Mouse (Mus musculus) heart, embryonic 12.5 days (tissue): Measurements from ENCODE around the gene Psmb4. TPM values are rescaled to one million over a fixed set of nuclear protein-coding genes. Genes with fewer than 3 reads are reported as not detected.
"Not testable (repeated sequence)": the region's sequence is repeated elsewhere in the genome, so short reads cannot be mapped to it uniquely, and the experiment has no call there.

ENCODE experiments used
- ATAC-seq: fragments of 200-750 bp; cut with Nextera tagmentation; 2 replicates; pipeline ENCODE4 v1.8.0; 2017; ENCODE audit warnings: moderate TSS enrichment, moderate library complexity; ENCODE audit not compliant: insufficient number of reproducible peaks, low FRiP score
- H3K27ac ChIP-seq: fragments of 300-500 bp; sonication (generic); 2 replicates; pipeline ENCODE4 v1.5.1; 2016; ENCODE audit warnings: mild to moderate bottlenecking, moderate library complexity; ENCODE audit not compliant: poor library complexity, severe bottlenecking
- H3K27me3 ChIP-seq: fragments of 300-500 bp; sonication (generic); replicated peaks from 2 replicates; pipeline ENCODE4 v1.6.1; 2016; ENCODE audit warnings: mild to moderate bottlenecking, moderate library complexity
- H3K36me3 ChIP-seq: fragments of 300-500 bp; sonication (generic); 2 replicates; pipeline ENCODE4 v1.6.1; 2016; ENCODE audit warnings: mild to moderate bottlenecking, moderate library complexity
- H3K4me1 ChIP-seq: fragments of 300-500 bp; sonication (generic); replicated peaks from 2 replicates; pipeline ENCODE4 v1.6.1; 2016; ENCODE audit warnings: mild to moderate bottlenecking
- H3K4me2 ChIP-seq: fragments of 300-500 bp; sonication (generic); 2 replicates; pipeline ENCODE4 v1.6.1; 2016; ENCODE audit warnings: mild to moderate bottlenecking, moderate library complexity
- H3K4me3 ChIP-seq: fragments of 300-500 bp; sonication (generic); 2 replicates; pipeline ENCODE4 v1.5.1; 2016; ENCODE audit warnings: mild to moderate bottlenecking
- H3K9ac ChIP-seq: fragments of 300-500 bp; sonication (generic); 2 replicates; pipeline ENCODE4 v1.6.1; 2016; ENCODE audit warnings: mild to moderate bottlenecking, moderate library complexity
- H3K9me3 ChIP-seq: fragments of 300-500 bp; sonication (generic); replicated peaks from 2 replicates; pipeline ENCODE4 v1.6.1; 2016; ENCODE audit warnings: mild to moderate bottlenecking, moderate library complexity
- WGBS: fragments of 180-500 bp; shearing (Covaris S2); methylation state at CpG from one replicate; pipeline ENCODE4 v1.1.7; 2016; 5-methylcytosine and 5-hydroxymethylcytosine counted together
- polyA plus RNA-seq: library from polyadenylated mRNA; unstranded; fragments of >200 nt; fragmentation: Nextera tagmentation; extraction: Ambion mirVana; gene quantifications from 2 replicates; pipeline ENCODE4 v1.2.1, GENCODE M21; 2016

Psmb4 gene
- polyA plus RNA-seq, result 232 and 235 TPM in 2 replicates

GRCm38 (mm10) chr3:94886316-94887224 lies at the start of gene Psmb4:
Gene Psmb4 (minus strand): TSS chr3:94886961.
- WGBS, result under 1% methylated on average over 61 of the region's 61 CpGs
- peak within 1 kb of the TSS; percentile 78 for H3K4me2 ChIP-seq
- H3K27ac ChIP-seq, result peak within 1 kb of the TSS; percentile 56
- peak within 1 kb of the TSS; percentile 91 for H3K4me3 ChIP-seq
- ATAC-seq, result peak; percentile 81
- no peaks in the 10 kb centered on the region for H3K27me3 ChIP-seq
- no peaks in the 10 kb centered on the region for H3K9me3 ChIP-seq
- H3K4me1 ChIP-seq, result peaks cover 19% of the 10 kb centered on the region
- H3K9ac ChIP-seq, result peak within 1 kb of the TSS; percentile 88
- H3K36me3 ChIP-seq, result peaks cover 36% of the 10 kb centered on the region

GRCm38 (mm10) chr3:94936147-94936546 lies 49.4 kb upstream of the Psmb4 start:
- not testable (repeated sequence) for H3K4me2 ChIP-seq

GRCm38 (mm10) chr3:94935332-94935731 lies 48.6 kb upstream of the Psmb4 start:
- not testable (repeated sequence) for H3K27ac ChIP-seq

More at GRCm38 (mm10) chr3:94936147-94936546, 49.4 kb upstream of the Psmb4 start:
- not testable (repeated sequence) for H3K9me3 ChIP-seq, H3K27ac ChIP-seq, H3K9ac ChIP-seq, H3K36me3 ChIP-seq, H3K4me3 ChIP-seq, H3K27me3 ChIP-seq, ATAC-seq
- H3K4me1 ChIP-seq, result peaks cover 27% of the 10 kb centered on the region
- 78% methylated on average over 5 of the region's 5 CpGs for WGBS

GRCm38 (mm10) chr3:94934564-94934963 lies 47.8 kb upstream of the Psmb4 start:
- not testable (repeated sequence) for H3K4me2 ChIP-seq, H3K9me3 ChIP-seq, ATAC-seq, H3K9ac ChIP-seq, H3K27ac ChIP-seq, H3K36me3 ChIP-seq, H3K27me3 ChIP-seq, H3K4me3 ChIP-seq
- WGBS, result 85% methylated on average over 3 of the region's 3 CpGs
- H3K4me1 ChIP-seq, result peaks cover 28% of the 10 kb centered on the region

More at GRCm38 (mm10) chr3:94935332-94935731, 48.6 kb upstream of the Psmb4 start:
- H3K9ac ChIP-seq, H3K9me3 ChIP-seq, H3K4me3 ChIP-seq, H3K27me3 ChIP-seq, H3K4me2 ChIP-seq, H3K36me3 ChIP-seq, ATAC-seq: not testable (repeated sequence)
- whole genome bisulfite sequencing, result 85% methylated on average over 3 of the region's 3 CpGs
- peaks cover 33% of the 10 kb centered on the region for H3K4me1 ChIP-seq

GRCm38 (mm10) chr3:94933604-94934003 lies 46.8 kb upstream of the Psmb4 start:
- not testable (repeated sequence) for H3K36me3 ChIP-seq, ATAC-seq, H3K9ac ChIP-seq, H3K27me3 ChIP-seq, H3K9me3 ChIP-seq
- Histone ChIP-seq H3K27ac (peak overlapping the region; percentile 13; the same call in 1 of the 2 replicates), H3K4me1 (peaks cover 28% of the 10 kb centered on the region), H3K4me3 (peak overlapping the region; percentile 52; the same call in 1 of the 2 replicates), H3K4me2 (peak overlapping the region; percentile 79)
- WGBS, result no CpG with 5 or more reads among the region's 2 CpGs

- Histone ChIP-seq H3K27me3 (no peaks in the 10 kb centered on the region), H3K4me2 (peak within 1 kb of the TSS; percentile 79), H3K4me1 (peaks cover 28% of the 10 kb centered on the region), H3K36me3 (no peaks in the 10 kb centered on the region), H3K9me3 (no peaks in the 10 kb centered on the region), H3K9ac (peak within 1 kb of the TSS; percentile 67), H3K27ac (peak within 1 kb of the TSS; percentile 93), H3K4me3 (peak within 1 kb of the TSS; percentile 52)
- ATAC-seq, result peak; percentile 84
- WGBS, result 5% methylated on average over 16 of the region's 16 CpGs
Measured at GRCm38 (mm10) chr3:94932809-94933564, 46.2 kb upstream of the Psmb4 start, which contains the start of gene Selenbp1. Gene Selenbp1 (plus strand): TSS chr3:94933056.

GRCm38 (mm10) chr3:94932279-94932678 lies 45.5 kb upstream of the Psmb4 start:
- Histone ChIP-seq H3K27ac (peak overlapping the region; percentile 65; the same call in 1 of the 2 replicates), H3K4me1 (peaks cover 28% of the 10 kb centered on the region), H3K4me2 (peak overlapping the region; percentile 79; the same call in 1 of the 2 replicates)
- H3K4me3 ChIP-seq, H3K9ac ChIP-seq, H3K9me3 ChIP-seq, H3K27me3 ChIP-seq, ATAC-seq, H3K36me3 ChIP-seq: not testable (repeated sequence)
- WGBS, result 61% methylated on average over 2 of the region's 2 CpGs

- H3K27ac ChIP-seq, H3K36me3 ChIP-seq, H3K27me3 ChIP-seq, H3K9ac ChIP-seq, H3K4me3 ChIP-seq, ATAC-seq, H3K9me3 ChIP-seq, H3K4me2 ChIP-seq: not testable (repeated sequence)
- peaks cover 28% of the 10 kb centered on the region for H3K4me1 ChIP-seq
- WGBS, result 59% methylated on average over 10 of the region's 10 CpGs
Measured at GRCm38 (mm10) chr3:94931427-94932082, 44.8 kb upstream of the Psmb4 start.

- H3K27me3 ChIP-seq, H3K9ac ChIP-seq, H3K4me3 ChIP-seq, H3K36me3 ChIP-seq, H3K27ac ChIP-seq, H3K4me2 ChIP-seq, ATAC-seq, H3K9me3 ChIP-seq: not testable (repeated sequence)
- peaks cover 32% of the 10 kb centered on the region for H3K4me1 ChIP-seq
- 42% methylated on average over 7 of the region's 7 CpGs for WGBS
Measured at GRCm38 (mm10) chr3:94930386-94931266, 43.9 kb upstream of the Psmb4 start.

GRCm38 (mm10) chr3:94928979-94929378 lies 42.2 kb upstream of the Psmb4 start:
- H3K9me3 ChIP-seq, H3K4me3 ChIP-seq, H3K36me3 ChIP-seq, H3K4me2 ChIP-seq, ATAC-seq, H3K27me3 ChIP-seq, H3K27ac ChIP-seq, H3K9ac ChIP-seq: not testable (repeated sequence)
- peaks cover 30% of the 10 kb centered on the region for H3K4me1 ChIP-seq
- WGBS, result 92% methylated on average over 4 of the region's 4 CpGs
